Mouse (Mus musculus): Measurements from ENCODE around the gene Mdc1.

DNA sequence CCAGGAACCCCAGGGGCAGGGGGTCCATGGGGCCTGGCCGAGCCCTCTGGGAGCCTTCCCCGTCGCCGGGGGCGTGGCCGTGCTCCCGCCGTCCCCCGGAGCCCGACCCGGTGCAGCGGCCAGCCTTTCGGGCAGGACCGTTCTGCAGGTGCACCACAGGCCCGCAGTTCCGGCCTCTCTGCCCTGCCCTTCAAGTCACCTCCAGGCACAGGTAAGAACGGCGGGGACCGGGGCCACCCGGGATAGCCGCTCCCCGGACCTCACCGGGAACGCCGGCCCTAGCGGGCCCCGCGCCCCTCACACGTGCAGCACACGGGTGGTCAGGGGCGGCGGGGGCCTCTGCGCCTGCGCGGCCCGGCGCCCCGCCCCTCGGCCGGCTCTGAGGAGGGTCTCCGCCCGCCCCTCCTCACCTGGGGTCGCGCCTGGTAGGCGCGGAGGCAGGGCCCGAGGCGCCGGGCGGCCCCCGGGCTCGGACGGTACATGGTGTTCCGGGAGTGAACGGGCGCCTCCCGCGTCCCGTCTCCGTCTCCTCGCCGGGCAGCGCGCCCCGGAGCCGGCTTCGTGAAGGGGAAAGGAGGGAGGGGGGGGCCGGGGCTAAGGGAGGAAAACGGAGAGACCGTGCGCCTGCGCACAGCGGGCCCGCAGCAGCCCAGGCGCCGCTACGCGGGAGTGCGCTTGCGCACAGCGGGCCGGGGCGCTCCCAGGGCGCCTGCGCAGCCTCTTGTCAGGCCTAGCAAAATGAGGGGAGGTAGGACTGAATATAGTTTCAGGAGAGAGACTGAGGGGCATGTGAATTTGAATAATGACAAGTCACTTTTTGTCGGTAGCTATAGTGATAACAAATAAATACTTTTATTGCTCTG, 55.7 kb downstream of the Mdc1 start, which contains the start of gene 2310061I04Rik:
- no peak for TF ChIP-seq CTCF (IDR thresholded peaks at IDR 0.05)
- TF ChIP-seq EP300 (IDR thresholded peaks at IDR 0.05): no peak

All from lung, postnatal 0 days (tissue).